Mouse (Mus musculus) brown adipose tissue, adult 24 weeks (tissue): Measurements from ENCODE around the gene Ccp110. TPM values are rescaled to one million over a fixed set of nuclear protein-coding genes. Genes with fewer than 3 reads are reported as not detected.

Source experiments
- H3K27ac ChIP-seq: fragments of 200-500 bp; replicated peaks from 2 replicates; pipeline ENCODE4 v1.5.1; 2012; ENCODE audit warnings: low read depth, mild to moderate bottlenecking, low read length
- H3K4me1 ChIP-seq: fragments of 200-500 bp; 2 replicates; pipeline ENCODE4 v1.6.1; 2012; ENCODE audit warnings: low read length, mixed read lengths; ENCODE audit not compliant: control insufficient read depth, insufficient read depth, insufficient read length
- H3K4me3 ChIP-seq: fragments of 200-500 bp; 2 replicates; pipeline ENCODE4 v1.5.1; 2012; ENCODE audit warnings: low read depth, mild to moderate bottlenecking, low read length, moderate library complexity; ENCODE audit not compliant: insufficient read depth
- polyA plus RNA-seq: library from polyadenylated mRNA; stranded (reverse); fragments of >200 nt; gene quantifications from 2 replicates; pipeline ENCODE4 v1.2.4, GENCODE M21; 2012; ENCODE audit not compliant: missing spikeins, insufficient read depth, insufficient read length

Ccp110 gene
- polyA plus RNA-seq, 1 experiment: 1.3 TPM

DNA sequence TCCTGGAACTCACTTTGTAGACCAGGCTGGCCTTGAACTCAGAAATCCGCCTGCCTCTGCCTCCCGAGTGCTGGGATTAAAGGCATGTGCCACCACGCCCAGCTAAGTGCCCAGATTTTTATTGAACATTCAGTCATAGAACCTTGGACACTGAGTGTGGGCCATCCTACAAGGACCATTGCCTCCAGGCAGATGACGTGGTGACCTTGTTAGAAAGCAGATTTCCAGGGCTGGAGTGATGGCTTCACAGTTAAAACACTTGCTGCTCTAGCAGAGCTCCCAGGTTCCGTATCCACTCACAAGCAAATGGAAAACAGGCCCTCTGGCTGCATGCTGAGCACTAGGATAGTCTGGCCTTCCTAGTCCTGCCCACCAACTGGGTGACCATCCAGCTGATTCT is 32.4 kb downstream of the Ccp110 start:
- Histone ChIP-seq H3K4me3 (no peak overlapping the region), H3K4me1 (peaks cover 8% of the 10 kb centered on the region), H3K27ac (no peak overlapping the region)

DNA sequence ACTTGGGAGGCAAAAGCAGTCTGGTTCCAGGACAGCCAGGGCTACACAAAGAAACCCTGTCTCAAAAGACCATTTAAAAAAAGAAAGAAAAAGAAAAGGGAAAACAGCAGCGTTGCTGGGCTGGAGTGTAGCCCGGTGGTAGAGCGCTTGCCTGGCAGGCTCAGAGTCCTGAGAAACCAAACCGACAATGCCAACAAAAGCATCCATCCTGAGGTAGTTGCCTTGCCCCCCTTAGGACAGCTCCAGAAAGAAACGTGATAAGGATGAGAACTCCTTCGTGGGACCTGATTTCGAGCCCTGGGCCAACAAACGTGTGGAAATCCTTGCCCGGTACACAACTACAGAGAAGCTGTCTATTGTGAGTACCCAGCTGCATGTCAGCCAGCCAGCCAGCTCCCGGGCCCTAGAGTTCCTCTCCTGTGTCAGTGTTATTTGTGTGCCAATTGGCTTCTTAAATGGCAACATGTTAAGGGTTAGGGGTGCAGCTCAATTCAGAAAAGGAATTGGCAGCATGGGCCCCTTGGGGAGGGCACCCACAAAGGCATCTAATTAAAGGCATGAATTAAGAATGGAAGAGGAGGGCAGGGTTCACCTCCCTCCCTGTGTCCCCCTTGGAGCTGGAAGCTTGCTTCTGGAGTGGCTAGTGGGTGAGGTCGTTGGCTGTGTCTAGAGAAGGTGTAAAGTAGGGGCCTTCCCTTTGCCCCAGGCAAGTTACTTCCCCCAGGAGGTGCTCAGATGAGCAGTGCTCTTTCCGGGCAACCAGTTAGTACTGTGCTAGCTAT is 35.7 kb downstream of the Ccp110 start:
- Histone ChIP-seq H3K27ac (no peak overlapping the region), H3K4me1 (no peaks in the 10 kb centered on the region), H3K4me3 (no peak overlapping the region)

DNA sequence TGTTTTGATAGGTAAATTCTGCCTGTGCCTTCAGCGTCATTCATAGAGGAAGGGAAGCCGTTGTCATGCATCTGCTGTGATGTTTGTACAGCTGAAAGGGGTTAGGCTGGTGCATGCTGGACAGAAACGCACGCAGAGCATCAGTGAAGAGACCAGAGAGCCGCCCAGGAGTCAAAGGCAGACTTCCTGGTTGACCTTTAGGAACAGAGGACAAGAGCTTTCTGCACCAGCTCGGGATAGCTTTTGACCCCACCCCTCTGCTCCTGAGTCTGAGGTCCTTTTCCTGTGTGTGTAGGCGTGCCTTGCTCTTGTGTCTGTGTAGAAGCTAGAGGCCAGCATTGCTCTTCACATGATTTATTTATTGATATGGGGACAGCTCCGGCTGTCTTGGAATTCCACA is 37.4 kb downstream of the Ccp110 start:
- no peak overlapping the region for H3K4me3 ChIP-seq
- H3K4me1 ChIP-seq: no peaks in the 10 kb centered on the region
- no peak overlapping the region for H3K27ac ChIP-seq

DNA sequence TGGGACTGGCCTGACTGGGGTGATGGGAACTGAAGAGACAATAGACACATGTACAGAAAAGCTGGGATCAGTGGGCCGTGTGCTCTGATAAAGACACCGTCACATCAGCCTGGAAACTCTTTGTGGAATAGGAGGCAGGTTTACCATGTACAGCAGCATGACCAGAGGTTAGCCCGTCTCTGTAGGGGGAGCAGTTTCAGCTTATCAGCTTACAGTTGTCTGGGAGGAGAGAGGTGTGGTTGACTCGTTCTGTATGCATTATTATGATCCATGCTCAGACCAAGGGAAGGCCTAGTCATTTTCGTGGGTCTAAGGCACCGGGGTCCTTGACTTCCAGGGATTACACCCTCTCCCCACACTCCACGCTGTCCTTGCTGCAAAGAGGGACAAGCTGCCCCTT is 39.3 kb downstream of the Ccp110 start:
- no peak overlapping the region for H3K4me3 ChIP-seq
- no peaks in the 10 kb centered on the region for H3K4me1 ChIP-seq
- H3K27ac ChIP-seq: no peak overlapping the region

DNA sequence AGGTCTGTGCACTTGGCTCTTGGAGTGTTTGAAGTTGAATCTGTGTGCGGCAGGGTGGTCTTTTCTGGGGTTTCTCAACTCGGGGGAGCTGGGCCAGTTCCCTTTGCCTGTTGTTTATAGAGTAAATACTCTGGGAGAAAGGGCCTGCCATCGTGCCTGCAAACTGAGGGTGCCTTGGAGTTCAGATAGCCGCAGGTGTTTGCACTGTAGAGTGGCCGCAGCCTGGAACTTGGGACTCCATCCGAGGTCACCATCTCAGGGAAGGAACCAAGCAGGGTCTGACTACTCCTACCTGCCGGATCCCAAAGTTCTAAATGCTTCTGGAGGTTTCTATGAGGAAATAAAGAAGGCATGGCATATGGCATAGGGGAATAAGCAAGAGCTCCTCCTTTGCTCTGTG is 43.4 kb downstream of the Ccp110 start:
- H3K4me3 ChIP-seq: no peak overlapping the region
- no peaks in the 10 kb centered on the region for H3K4me1 ChIP-seq
- no peak overlapping the region for H3K27ac ChIP-seq

DNA sequence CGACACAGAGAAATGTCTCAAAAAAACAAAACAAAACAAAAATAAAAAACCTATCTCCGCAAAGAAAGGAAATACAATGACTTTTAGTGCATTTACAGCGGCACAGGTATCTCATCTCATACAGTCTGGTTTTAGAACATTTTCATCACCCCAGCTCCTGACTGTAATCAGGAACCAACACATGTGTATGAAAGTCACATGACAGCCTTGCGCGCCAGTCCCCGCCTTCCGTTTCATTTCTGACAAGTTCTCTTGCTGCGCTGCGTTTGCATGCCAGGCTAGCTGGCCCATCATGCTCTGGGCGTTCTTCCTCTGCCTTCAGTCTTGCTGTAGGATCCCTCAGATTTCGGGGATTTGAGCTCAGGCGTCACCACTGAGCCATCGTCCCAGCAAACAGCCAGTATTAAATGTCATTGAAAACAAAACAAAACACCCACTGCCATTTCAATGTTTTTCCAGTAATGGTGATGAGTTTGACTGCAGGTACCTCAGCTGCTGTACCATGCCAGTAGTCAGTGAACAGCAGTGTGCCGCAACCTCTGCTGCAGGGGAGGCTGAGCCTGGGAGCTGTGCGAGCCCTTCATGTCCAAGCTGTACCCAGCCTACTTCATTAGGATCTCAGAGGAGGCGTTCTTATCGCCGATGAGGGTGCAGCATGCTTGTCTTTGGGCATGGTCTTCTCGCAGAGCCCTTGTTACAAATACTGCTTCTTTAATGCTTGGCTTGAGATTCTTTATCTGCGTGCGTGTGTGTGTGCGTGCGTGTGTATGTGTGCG is 44.3 kb downstream of the Ccp110 start:
- Histone ChIP-seq H3K27ac (no peak overlapping the region), H3K4me3 (no peak overlapping the region), H3K4me1 (no peaks in the 10 kb centered on the region)

DNA sequence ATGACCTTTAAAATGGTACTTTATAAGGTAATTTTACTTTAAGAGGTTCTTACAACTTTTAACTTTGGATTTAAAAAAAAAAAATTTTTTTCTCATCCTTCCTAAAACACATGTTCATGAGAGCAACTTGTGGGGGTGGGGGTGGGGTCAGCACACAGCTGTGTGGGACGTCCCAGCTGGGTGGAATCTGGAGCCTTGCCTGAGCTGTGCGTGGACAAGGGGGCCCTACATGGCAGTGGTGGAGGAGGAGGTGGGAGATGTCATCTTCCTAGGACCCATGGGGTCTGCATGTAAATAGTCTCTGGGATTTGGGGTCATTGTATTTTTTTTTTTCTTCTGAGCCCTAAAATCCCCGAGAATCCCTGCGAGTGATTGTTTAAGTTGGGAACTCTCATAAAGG is 46.0 kb downstream of the Ccp110 start:
- Histone ChIP-seq H3K4me3 (no peak overlapping the region), H3K27ac (no peak overlapping the region), H3K4me1 (no peaks in the 10 kb centered on the region)

DNA sequence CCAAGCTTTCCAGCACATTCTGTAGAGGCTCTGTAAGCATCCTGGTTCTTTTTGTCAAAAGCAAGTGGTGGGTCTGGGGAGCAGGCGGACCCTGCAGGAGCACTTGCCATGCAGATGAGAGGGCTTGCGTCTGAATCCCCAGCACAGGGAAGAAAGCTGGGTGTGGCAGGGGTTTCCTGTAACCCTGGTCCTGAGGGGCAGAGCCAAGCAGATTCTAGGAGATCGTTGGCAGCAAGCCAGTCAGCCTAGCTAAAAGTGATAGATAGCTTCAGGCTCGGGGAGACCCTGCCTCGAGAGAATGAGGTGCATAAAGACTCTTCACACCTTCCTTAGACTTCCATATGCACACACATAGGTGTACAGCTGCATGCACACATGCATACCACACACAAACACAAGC is 47.0 kb downstream of the Ccp110 start:
- H3K27ac ChIP-seq: no peak overlapping the region
- H3K4me1 ChIP-seq: no peaks in the 10 kb centered on the region
- H3K4me3 ChIP-seq: no peak overlapping the region

DNA sequence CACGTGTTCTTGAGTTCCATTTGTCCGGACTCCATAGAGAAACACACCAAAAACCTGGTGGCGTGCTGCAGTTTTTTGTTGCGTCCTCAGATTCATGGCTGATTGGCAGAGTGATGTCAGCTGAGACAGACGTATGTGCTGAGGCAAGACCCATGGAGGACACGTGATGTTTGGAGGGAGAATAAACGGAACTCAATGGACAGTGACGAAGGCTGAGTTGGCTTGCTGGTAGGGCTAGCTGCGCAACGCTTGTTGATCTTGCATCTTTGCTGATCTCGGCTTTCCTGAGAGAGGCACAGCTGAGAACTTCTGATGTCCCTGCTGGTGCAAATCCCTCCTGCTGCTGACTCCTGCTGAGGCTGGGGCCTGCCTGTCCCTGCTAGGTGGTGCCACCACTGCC is 51.6 kb downstream of the Ccp110 start:
- Histone ChIP-seq H3K4me1 (no peaks in the 10 kb centered on the region), H3K27ac (no peak overlapping the region), H3K4me3 (no peak overlapping the region)

DNA sequence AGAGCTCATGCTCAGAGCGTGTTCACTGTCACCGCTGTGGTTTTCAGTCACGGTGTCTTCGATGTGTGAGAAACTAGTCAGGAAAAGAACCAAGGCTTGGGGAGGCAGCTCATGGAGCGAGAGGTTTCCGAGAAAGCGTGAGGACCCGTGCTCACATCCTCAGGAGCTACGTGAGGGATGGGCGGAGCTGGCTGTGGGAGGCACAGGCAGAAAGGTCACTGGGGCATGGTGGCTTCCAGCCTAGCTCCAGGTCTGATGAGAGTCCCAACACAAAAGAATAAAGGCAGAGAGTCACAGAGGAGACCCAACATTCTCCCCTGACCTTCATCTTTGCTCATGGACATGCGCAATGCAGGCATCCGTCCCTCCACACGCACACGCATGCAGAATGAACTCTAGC is 52.4 kb downstream of the Ccp110 start:
- no peak overlapping the region for H3K4me3 ChIP-seq
- H3K4me1 ChIP-seq: no peaks in the 10 kb centered on the region
- peak overlapping the region; percentile 32 for H3K27ac ChIP-seq

DNA sequence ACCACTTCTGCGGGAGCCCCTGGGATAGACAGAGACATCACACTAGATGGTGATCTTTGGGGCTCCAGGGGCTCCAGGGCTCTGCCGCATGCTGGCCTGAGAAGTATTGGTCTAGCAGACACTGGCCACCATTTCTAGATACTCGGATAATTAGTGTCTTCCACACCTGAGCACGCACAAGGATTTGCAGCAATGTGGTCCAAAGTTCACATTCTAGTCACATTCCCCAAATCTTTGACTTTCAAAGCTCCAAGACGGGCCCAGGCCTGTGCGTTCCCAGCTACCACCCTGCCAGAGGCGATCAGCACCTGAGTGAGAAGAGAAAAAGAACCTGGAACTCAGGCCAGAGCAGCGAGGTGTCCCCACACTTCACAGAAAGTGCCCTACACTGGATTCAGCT is 53.3 kb downstream of the Ccp110 start:
- Histone ChIP-seq H3K4me3 (no peak overlapping the region), H3K27ac (no peak overlapping the region), H3K4me1 (no peaks in the 10 kb centered on the region)

DNA sequence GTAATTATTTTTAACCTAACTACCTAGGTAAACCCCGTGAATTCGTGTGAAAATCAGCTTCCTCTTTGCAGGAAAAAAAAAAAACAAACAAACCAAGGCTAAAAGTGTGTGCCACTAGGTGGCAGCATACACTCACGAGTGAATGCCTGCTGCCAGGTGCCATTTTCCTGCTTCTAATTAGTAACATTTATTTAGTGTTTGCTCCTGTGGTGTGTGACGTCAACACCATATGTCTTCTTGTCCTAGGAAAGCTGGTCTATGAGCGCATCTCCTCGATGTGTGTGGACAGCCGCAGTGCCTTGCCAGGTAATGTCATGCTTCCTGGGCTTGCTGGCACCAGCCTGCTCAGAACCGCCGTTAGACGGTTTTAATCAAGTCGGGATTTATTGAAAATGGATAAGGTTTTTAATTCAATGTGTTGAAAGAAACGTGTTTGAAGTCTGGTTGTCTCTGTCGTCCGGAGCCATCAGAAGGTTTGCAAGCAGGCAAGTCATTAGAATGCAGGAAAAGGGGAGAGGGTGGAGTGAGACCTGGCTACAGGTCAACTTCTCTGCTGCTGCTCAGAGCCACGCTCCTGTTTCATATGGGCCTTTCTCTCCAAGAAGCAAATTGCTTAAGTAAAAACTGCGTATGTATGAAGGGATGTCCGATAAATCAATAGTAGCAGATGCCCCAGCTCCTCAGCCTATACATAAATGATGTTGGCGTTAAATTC is 53.9 kb downstream of the Ccp110 start:
- Histone ChIP-seq H3K27ac (no peak overlapping the region), H3K4me3 (no peak overlapping the region), H3K4me1 (no peaks in the 10 kb centered on the region)

DNA sequence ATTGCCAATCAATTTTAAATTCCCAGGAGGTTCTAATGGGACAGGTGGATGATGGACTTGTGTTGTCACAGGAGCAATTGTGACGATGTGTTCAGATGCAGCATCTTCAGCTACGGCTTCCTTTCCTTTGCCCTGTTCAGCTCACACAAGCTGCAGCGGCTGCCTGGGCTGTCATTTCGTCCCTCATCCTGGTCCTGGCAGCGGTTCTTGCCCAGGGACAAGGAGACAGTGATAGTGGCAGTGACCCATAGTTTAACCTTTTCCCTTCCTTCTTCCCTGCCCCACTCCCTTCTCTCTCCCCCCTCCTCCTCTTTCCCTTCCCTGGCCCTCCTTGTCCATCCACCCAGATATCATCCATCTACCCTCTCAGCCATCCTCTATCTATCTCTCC is 54.5 kb downstream of the Ccp110 start:
- no peak overlapping the region for H3K4me3 ChIP-seq
- H3K27ac ChIP-seq: no peak overlapping the region
- no peaks in the 10 kb centered on the region for H3K4me1 ChIP-seq

DNA sequence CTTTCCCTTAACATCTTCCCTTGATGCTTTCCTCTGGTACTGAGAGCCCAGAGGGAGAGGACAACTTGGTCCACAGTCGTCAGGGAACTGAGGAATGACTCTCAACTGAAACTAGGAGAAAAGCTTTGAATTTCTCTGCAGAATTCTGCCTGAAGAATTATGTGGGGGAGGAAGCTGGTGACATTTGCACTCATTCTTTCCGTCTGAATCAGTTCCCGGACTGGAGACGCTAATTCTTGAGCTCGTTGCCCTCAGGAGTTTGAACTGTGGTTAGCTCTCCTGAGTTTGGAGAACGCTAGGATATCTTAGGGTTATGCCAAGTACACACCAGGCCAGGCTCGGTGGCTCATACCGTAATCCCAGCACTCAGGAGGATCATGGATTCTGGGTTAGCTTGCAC is 56.9 kb downstream of the Ccp110 start:
- peak overlapping the region; percentile 42 for H3K27ac ChIP-seq
- H3K4me3 ChIP-seq: no peak overlapping the region

DNA sequence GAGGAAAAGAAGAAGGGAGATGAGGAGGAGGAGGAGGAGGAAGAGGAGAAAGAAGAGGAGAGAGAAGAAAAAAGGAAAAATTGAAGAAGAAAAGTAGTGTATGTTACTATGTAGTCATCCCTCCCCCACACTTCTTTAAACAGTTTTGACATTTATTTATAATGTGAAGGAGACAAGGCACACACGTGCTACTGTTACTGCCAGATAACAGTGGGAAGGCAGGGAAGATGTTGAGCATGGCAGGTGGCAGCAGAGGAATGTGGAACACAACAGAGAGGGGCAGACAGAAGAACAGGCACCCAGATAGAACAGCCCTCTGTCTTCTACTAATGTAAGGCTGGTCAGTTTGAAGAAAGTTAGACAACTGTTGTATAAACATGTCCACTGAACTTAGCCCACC is 57.3 kb downstream of the Ccp110 start:
- H3K4me3 ChIP-seq: no peak overlapping the region
- no peaks in the 10 kb centered on the region; the same call in 1 of the 2 replicates for H3K4me1 ChIP-seq
- peak overlapping the region; percentile 20; the same call in 1 of the 2 replicates for H3K27ac ChIP-seq

More for the DNA sequence above, 56.9 kb downstream of the Ccp110 start:
- no peaks in the 10 kb centered on the region; the same call in 1 of the 2 replicates for H3K4me1 ChIP-seq
